Mouse (Mus musculus) frontal cortex, postnatal 10 days (tissue): ENCODE results near the gene Psmb7.
A peak's percentile ranks its signal among the peaks of the same experiment; 100 is the strongest.

Experiments used
- DNase-seq, 2 experiments: peaks; one replicate each; pipeline ENCODE4 v3.0.0; 2022; ENCODE audit warnings: low spot score in 2 of 2, mixed read lengths in 1 of 2

Gene Psmb7

GRCm38 (mm10) chr2:38643625-38644427 is at the start of gene Psmb7:
Gene Psmb7 (minus strand): TSS chr2:38644087.
- peak; percentile 80 to 85 for DNase-seq

GRCm38 (mm10) chr2:38691542-38691941 is 47.7 kb upstream of the Psmb7 start:
- no peak for DNase-seq

DNA sequence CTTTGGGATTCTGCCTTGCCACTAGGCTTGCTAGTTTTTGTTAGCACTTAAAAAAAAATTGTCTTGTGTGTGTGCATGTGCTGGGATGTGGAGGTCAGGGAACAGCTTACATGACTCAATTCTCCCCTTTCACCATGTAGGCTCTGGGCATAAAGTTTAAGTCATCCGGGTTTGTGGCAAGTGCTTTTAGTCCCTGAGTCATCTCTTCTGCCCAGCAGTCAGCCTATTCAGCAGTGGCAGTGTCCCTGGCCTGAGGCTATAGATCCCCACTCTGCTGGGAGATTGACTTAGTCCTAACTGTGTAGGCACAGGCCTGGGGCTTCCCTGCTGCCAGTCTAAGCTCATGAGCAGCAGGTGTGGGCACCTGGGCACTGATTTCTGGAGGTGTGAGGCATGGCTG is 46.0 kb upstream of the Psmb7 start:
- DNase-seq, result no peak

DNA sequence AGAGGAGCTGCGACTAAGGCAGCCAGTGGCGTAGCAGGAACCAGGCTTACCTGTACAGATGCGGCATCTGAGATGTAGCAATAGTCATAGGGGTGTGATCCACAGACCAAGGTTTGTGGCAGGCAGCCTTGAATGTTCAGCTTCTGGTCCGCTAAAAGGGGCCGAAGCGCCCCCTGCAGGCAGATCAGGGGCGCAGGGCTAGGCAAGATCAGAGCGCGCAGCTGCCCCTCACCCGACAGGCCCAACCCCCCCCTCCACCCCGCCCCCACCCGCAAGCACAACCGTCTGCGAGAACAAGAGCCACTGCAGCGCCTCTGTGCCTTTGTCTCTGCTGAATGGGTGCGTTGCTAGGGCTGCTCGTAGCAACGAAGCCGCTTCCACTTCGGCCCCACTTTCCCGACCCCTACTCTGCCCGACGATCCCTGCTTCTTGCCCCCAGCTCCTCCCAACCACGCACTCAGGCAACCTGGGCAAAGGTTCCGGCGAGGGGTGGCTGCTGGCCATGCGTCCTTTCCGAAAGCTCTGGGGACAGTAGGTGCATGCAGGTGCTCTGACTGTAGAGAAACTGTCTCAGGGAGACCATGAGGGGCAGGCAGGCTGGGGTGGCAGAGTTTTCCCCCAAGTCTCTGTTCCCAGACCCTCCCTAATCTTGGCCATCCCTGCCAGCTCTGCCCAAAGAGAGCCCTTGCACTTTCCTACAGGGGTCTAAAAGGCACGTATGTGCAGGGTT is 45.1 kb upstream of the Psmb7 start:
- DNase-seq, result peak in 1 of 2 experiments; percentile 48

DNA sequence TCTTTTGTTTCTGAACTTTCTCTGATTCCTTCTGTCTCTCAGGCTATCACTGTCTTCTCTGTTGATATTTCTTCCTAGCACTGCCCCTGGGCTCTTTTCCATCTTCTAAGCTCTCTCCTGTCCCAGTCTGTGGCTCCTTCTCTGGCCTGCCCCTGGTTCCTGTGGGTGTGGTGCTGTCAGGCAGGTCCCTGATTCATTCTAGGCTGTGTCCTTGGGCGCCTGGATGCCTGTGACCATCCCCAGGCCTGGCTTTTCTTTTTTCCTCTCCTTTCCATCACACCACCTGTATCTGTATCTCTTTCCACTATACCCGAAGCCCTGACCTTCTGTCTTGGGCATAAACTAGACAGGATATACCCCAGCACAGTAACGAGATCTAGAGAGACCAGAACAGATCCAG is 41.9 kb upstream of the Psmb7 start:
- no peak for DNase-seq

GRCm38 (mm10) chr2:38683083-38683482 is 39.2 kb upstream of the Psmb7 start:
- no peak for DNase-seq

DNA sequence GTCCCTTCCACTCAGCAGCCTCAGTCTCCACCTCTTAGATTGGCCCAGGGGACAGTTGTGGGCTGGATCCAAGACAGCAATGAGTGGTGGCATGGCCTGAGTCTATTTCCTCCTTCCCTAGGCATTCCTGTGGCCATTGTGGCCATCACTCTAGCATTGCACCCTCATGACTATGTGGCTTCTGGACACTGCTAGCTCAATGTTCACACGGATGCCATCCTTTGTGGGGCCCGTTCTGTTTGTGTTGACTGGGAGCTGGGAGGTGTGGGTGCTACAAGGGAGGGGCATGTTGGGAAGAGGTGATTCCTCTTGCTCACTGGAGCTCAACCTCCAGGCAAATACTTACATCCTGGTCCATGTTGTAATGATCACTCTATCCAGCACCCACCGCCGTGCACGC is 38.3 kb upstream of the Psmb7 start:
- no peak for DNase-seq

DNA sequence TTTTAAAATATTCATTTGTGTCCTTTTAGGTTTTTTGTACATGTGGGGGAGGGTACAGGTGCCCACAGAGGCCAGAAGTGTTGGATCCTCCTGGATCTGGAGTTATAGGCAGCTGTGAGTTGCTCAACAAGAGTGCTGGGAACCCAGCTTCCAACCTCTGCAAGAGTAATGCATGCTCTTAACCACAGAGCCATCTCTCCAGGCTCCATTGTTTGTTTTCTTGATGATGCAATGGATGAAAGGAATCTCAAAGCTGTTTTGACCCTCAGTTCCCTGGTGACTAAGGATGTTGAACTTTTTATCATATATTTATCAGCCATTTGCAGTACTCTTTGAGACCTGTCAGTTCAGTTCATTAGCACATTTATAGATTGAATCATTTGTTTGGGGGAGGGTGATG is 35.1 kb upstream of the Psmb7 start:
- no peak for DNase-seq

DNA sequence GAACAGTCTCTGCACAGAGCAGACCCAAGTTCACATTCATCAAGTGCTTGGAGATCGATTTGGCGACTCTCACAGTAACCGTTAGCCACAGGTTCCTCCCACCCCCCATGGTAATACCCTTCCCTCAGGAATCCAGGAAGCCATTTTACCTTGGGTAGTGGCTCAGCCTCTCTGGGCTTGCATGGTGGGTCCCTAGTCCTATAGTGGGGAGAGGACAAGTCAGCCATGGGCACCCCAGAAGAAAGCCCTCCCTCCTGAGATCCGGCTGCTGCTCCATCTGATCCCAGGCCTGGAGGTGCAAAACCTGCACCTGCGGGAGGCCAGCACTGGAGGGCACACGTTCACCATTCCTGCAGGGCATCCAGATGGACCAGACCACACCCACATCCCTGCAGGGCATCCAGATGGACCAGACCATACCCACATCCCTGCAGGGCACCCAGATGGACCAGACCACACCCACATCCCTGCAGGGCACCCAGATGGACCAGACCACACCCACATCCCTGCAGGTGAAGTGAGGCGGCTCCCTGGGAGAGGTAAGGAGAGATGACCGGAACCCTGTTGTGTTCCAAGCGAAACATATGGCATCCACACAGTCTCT is 31.6 kb upstream of the Psmb7 start:
- DNase-seq, result no peak

GRCm38 (mm10) chr2:38672496-38672895 is 28.6 kb upstream of the Psmb7 start:
- no peak for DNase-seq

GRCm38 (mm10) chr2:38668802-38669580 is 25.1 kb upstream of the Psmb7 start:
- no peak for DNase-seq

DNA sequence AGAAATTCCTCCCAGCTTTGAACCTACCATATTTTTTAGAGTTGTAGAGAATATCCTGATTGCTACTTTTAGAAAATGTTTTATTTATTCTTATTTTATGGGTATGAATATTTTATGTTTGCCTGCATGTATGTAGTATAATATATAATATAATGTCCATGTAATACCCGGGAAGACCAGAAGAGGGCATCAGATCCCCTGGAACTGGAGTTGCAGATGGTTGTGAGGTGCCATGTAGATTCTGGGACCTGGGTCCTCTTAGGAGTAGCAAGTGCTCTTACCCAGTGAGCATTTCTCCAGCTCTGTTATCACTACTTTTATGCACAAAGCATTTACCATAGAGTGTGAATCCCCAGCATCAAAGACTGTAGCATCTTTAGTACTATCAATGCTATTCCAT is 17.5 kb upstream of the Psmb7 start:
- no peak for DNase-seq

GRCm38 (mm10) chr2:38658338-38658836 is 14.5 kb upstream of the Psmb7 start:
- DNase-seq, result peak; percentile 46 to 73

DNA sequence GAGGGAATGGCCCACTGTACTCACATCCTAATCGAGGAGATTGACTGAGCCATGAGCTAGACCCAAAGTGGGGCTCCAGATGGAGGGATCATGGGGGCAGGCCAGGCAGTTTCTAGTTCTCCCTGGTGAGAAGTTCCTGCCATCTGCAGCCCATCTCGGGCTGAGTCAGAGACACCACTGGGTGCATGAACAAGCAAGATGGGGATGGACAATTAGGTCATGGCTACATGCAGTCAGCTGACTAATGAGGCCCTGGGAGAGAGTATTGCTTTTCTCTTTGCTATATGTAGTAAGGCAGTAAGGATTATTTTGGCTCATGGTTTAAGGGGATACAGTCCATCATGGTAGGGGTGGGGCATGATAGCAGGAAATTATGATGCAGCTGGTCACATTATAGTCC is 9.8 kb upstream of the Psmb7 start:
- DNase-seq, result no peak

GRCm38 (mm10) chr2:38653293-38653619 is 9.4 kb upstream of the Psmb7 start:
- DNase-seq, result no peak

GRCm38 (mm10) chr2:38652565-38653292 is 8.8 kb upstream of the Psmb7 start:
- no peak for DNase-seq

DNA sequence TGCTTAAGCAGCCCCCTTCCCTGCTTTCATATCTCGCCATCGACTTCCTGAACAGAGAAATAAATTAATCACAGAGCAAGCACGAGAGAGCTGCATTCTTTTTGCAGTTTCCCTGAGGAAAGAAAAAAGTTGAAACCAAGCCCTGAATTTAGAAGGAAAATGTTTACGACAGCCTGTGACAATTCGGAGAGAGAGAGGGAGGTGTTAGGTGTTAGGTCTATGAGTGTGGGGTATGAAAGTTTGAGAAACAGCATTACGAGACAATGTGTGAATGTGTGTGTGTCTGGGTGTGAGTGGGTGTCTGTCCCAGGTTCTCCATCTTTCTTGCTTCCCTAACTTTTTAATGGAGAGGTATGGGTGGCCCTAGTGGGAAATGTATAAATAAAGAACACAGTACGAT is 8.2 kb upstream of the Psmb7 start:
- DNase-seq, result no peak

DNA sequence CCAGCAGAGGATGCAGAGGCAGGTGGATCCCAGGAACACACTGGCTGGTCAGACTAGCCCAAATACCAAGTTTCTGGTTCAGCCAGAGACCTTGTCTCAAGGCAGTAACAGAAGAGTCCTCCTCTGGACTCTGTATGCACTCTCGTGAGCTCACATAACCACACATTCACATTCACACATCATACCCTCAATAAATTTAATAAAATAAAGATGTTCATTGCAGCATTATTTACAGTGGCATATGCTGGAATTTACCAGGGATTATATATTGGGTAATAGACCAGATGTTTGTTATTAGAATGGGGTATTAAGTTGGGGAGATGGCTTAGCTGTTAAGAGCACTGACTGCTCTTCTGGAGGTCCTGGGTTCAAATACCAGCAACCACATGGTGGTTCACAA is 6.5 kb upstream of the Psmb7 start:
- DNase-seq, result no peak

GRCm38 (mm10) chr2:38647661-38648060 is 3.8 kb upstream of the Psmb7 start:
- DNase-seq, result no peak

- peak; percentile 27 to 41 for DNase-seq
Observed at GRCm38 (mm10) chr2:38647201-38647606, 3.3 kb upstream of the Psmb7 start.

- DNase-seq, result peak; percentile 55 to 77
Observed at GRCm38 (mm10) chr2:38645936-38646335, 2.0 kb upstream of the Psmb7 start.
